Mouse (Mus musculus): ENCODE measurements around the gene Plscr5. TPM values are rescaled to one million over a fixed set of nuclear protein-coding genes. Genes with fewer than 3 reads are reported as not detected.
A peak's percentile ranks its signal among the peaks of the same experiment; 100 is the strongest.
"Not testable (repeated sequence)": the region's sequence is repeated elsewhere in the genome, so short reads cannot be mapped to it uniquely, and the experiment has no call there.

Gene Plscr5
- not detected for total RNA-seq (2022)

GRCm38 (mm10) chr9:92192636-92193035 lies at the start of gene Plscr5:
TSS of gene Plscr5 (plus strand) at chr9:92192936.
- DNase-seq (ENCODE audit: low spot score in 2 of 2), result not testable (repeated sequence)

GRCm38 (mm10) chr9:92147555-92148248 lies 45.0 kb upstream of the Plscr5 start:
- no peak for DNase-seq (ENCODE audit: low spot score in 2 of 2)

GRCm38 (mm10) chr9:92162213-92162612 lies 30.5 kb upstream of the Plscr5 start:
- DNase-seq (ENCODE audit: low spot score in 2 of 2), result no peak

GRCm38 (mm10) chr9:92173318-92173985 lies 19.3 kb upstream of the Plscr5 start:
- DNase-seq (ENCODE audit: low spot score in 2 of 2), result no peak

- peak; percentile 35 to 38 for DNase-seq (ENCODE audit: low spot score in 2 of 2)
These were observed 18.3 kb upstream of the Plscr5 start for GRCm38 (mm10) chr9:92174176-92175075.

- peak; percentile 10 to 18 for DNase-seq (ENCODE audit: low spot score in 2 of 2)
These were observed 13.8 kb upstream of the Plscr5 start for GRCm38 (mm10) chr9:92178861-92179469.

GRCm38 (mm10) chr9:92191295-92191694 lies 1.4 kb upstream of the Plscr5 start:
- DNase-seq (ENCODE audit: low spot score in 2 of 2), result no peak

- no peak for DNase-seq (ENCODE audit: low spot score in 2 of 2)
These were observed 5.7 kb downstream of the Plscr5 start for GRCm38 (mm10) chr9:92198408-92198807.

GRCm38 (mm10) chr9:92199564-92199963 lies 6.8 kb downstream of the Plscr5 start:
- DNase-seq (ENCODE audit: low spot score in 2 of 2), result peak; percentile 6

- DNase-seq (ENCODE audit: low spot score in 2 of 2), result no peak
These were observed 11.7 kb downstream of the Plscr5 start for GRCm38 (mm10) chr9:92204397-92204796.

GRCm38 (mm10) chr9:92207307-92207706 lies 14.6 kb downstream of the Plscr5 start:
- DNase-seq (ENCODE audit: low spot score in 2 of 2), result peak in 1 of 2 experiments; percentile 39

- DNase-seq (ENCODE audit: low spot score in 2 of 2), result no peak
These were observed 15.0 kb downstream of the Plscr5 start for GRCm38 (mm10) chr9:92207757-92208156.

GRCm38 (mm10) chr9:92209850-92210249 lies 17.1 kb downstream of the Plscr5 start:
- DNase-seq (ENCODE audit: low spot score in 2 of 2), result no peak

- no peak for DNase-seq (ENCODE audit: low spot score in 2 of 2)
These were observed 17.7 kb downstream of the Plscr5 start for GRCm38 (mm10) chr9:92210386-92210967.

- no peak for DNase-seq (ENCODE audit: low spot score in 2 of 2)
These were observed 18.3 kb downstream of the Plscr5 start for GRCm38 (mm10) chr9:92211048-92211447.

GRCm38 (mm10) chr9:92217484-92217883 lies 24.7 kb downstream of the Plscr5 start:
- DNase-seq (ENCODE audit: low spot score in 2 of 2), result no peak

GRCm38 (mm10) chr9:92217896-92218295 lies 25.2 kb downstream of the Plscr5 start:
- DNase-seq (ENCODE audit: low spot score in 2 of 2), result no peak

GRCm38 (mm10) chr9:92220151-92220550 lies 27.4 kb downstream of the Plscr5 start:
- no peak for DNase-seq (ENCODE audit: low spot score in 2 of 2)

GRCm38 (mm10) chr9:92221480-92221879 lies 28.7 kb downstream of the Plscr5 start:
- no peak for DNase-seq (ENCODE audit: low spot score in 2 of 2)

GRCm38 (mm10) chr9:92224598-92225231 lies 32.0 kb downstream of the Plscr5 start:
- no peak for DNase-seq (ENCODE audit: low spot score in 2 of 2)
